Mouse (Mus musculus) hindbrain, embryonic 14.5 days (tissue): ENCODE data around the gene Mrps11. TPM values are rescaled to one million over a fixed set of nuclear protein-coding genes. Genes with fewer than 3 reads are reported as not detected.
A peak's percentile ranks its signal among the peaks of the same experiment; 100 is the strongest.

Experiments used
- ATAC-seq: fragments of 200-750 bp; cut with Nextera tagmentation; 2 replicates; pipeline ENCODE4 v1.8.0; 2017; ENCODE audit warnings: moderate number of reproducible peaks, mild to moderate bottlenecking, moderate TSS enrichment, moderate library complexity; ENCODE audit not compliant: low FRiP score
- DNase-seq: peaks from one replicate; pipeline ENCODE4 v3.0.0-alpha.2; 2015; ENCODE audit warnings: low spot score
- H3K27ac ChIP-seq: fragments of 300-500 bp; sonication (generic); 2 replicates; pipeline ENCODE4 v1.5.1; 2014; ENCODE audit warnings: mild to moderate bottlenecking, moderate library complexity
- H3K27me3 ChIP-seq: fragments of 300-500 bp; sonication (generic); 2 replicates; pipeline ENCODE4 v1.6.1; 2014; ENCODE audit warnings: mild to moderate bottlenecking, low read length, mixed read lengths; ENCODE audit not compliant: control insufficient read depth, insufficient read depth
- H3K36me3 ChIP-seq: fragments of 300-500 bp; sonication (generic); replicated peaks from 2 replicates; pipeline ENCODE4 v1.6.1; 2014; ENCODE audit not compliant: control insufficient read depth, insufficient read depth
- H3K4me1 ChIP-seq: fragments of 300-500 bp; sonication (generic); replicated peaks from 2 replicates; pipeline ENCODE4 v1.6.1; 2014; ENCODE audit warnings: antibody characterized with exemption, low read length, mixed read lengths; ENCODE audit not compliant: control insufficient read depth, insufficient read depth
- H3K4me2 ChIP-seq: fragments of 300-500 bp; sonication (generic); replicated peaks from 2 replicates; pipeline ENCODE4 v1.6.1; 2014; ENCODE audit warnings: mild to moderate bottlenecking, moderate library complexity
- H3K4me3 ChIP-seq: fragments of 300-500 bp; sonication (generic); replicated peaks from 2 replicates; pipeline ENCODE4 v1.5.1; 2014; ENCODE audit warnings: mild to moderate bottlenecking, low read length
- H3K9ac ChIP-seq: fragments of 300-500 bp; sonication (generic); 2 replicates; pipeline ENCODE4 v1.6.1; 2014
- H3K9me3 ChIP-seq: fragments of 300-500 bp; sonication (generic); 2 replicates; pipeline ENCODE4 v1.6.1; 2016; ENCODE audit warnings: low read length; ENCODE audit not compliant: control insufficient read depth
- WGBS: fragments of 180-500 bp; shearing (Covaris S2); extraction: QIAGEN DNeasy Blood & Tissue Kit; methylation state at CpG from one replicate; pipeline ENCODE4 v1.1.7; 2014; 5-methylcytosine and 5-hydroxymethylcytosine counted together
- polyA plus RNA-seq: library from polyadenylated mRNA; unstranded; fragments of >200 nt; fragmentation: Nextera tagmentation; extraction: Ambion mirVana; gene quantifications from 2 replicates; pipeline ENCODE4 v1.2.1, GENCODE M21; 2014

Gene Mrps11
- polyA plus RNA-seq: 62.6 and 65.6 TPM in 2 replicates

- H3K36me3 ChIP-seq: peaks cover 32% of the 10 kb centered on the region
- peak; percentile 93 for DNase-seq
- H3K4me1 ChIP-seq: peaks cover 13% of the 10 kb centered on the region
- H3K4me3 ChIP-seq: peak within 1 kb of the TSS; percentile 57
- ATAC-seq: peak; percentile 97
- H3K27me3 ChIP-seq: no peaks in the 10 kb centered on the region
- H3K9ac ChIP-seq: peak within 1 kb of the TSS; percentile 80
- no peaks in the 10 kb centered on the region for H3K9me3 ChIP-seq
- WGBS: under 1% methylated on average over 44 of the region's 44 CpGs
- no peak within 1 kb of the TSS for H3K27ac ChIP-seq
- H3K4me2 ChIP-seq: peak within 1 kb of the TSS; percentile 80
Observed at GRCm38 (mm10) chr7:78782639-78783581, at the start of gene Mrps11, which contains the start of gene Mrpl46. Gene Mrps11, plus strand, starts transcription at chr7:78783119. Gene Mrpl46, minus strand, starts transcription at chr7:78783531.

DNA sequence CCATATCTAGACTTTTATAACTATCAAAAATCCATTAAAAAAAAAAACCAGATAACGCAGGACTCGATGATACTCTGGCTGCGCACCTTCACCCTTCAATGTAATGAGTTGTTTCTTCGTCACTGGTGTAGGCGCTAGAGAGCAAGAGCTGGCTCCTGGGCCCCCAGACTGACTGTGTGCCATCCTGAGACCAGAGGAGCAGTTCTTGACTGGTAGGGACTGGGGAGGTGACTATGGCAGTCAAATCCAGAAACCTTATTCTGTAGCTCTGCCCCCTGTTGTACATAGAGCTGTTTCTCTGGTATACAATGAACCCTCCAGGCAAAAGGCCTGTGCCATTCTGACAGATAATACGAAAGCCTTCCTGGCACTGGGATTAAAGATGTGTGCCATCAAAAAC is 45.7 kb upstream of the Mrps11 start:
- H3K9ac ChIP-seq: no peak overlapping the region
- H3K4me1 ChIP-seq: no peaks in the 10 kb centered on the region
- H3K4me3 ChIP-seq: no peak overlapping the region
- no peak overlapping the region for H3K4me2 ChIP-seq
- no peaks in the 10 kb centered on the region for H3K27me3 ChIP-seq
- WGBS: 95% methylated on average over 6 of the region's 6 CpGs
- no peaks in the 10 kb centered on the region for H3K9me3 ChIP-seq
- DNase-seq (no peak), ATAC-seq (no peak)
- no peaks in the 10 kb centered on the region for H3K36me3 ChIP-seq
- no peak overlapping the region for H3K27ac ChIP-seq

DNA sequence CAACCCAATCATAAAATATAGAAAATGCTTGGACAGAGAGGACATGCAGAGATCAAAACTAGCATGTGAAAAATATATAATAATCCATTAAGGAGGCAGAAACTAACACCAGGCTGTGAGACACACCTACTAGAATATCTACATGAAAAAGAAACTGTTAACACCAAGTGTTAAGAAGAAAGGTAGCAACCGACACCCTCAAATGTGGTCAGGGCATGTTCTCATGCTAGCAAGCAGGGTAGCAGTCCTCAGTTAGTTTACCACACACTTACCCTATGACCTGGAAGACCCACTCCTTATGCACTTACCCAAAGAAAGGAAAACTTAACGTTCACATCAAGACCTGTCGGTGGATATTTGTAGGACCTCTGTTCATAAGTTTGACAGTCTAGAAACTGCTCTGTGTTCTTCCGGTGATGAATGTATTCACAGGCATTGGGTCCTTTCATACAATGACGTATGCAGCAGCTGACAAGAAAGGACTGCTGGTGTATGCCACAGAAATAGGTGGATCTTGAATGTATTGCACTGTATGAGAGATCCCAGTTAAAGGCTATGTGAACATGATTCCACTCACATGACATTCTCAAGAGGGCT is 45.2 kb upstream of the Mrps11 start, which contains the start of gene Ntrk3:
Ntrk3 (minus strand) TSS at position 399 of the 597 bp plus-strand sequence.
- H3K4me1 ChIP-seq: no peaks in the 10 kb centered on the region
- 89% methylated on average over 5 of the region's 5 CpGs for WGBS
- H3K36me3 ChIP-seq: no peaks in the 10 kb centered on the region
- DNase-seq (no peak), ATAC-seq (no peak)
- no peak within 1 kb of the TSS for H3K4me3 ChIP-seq
- H3K27ac ChIP-seq: no peak within 1 kb of the TSS
- H3K27me3 ChIP-seq: no peaks in the 10 kb centered on the region
- H3K9ac ChIP-seq: no peak within 1 kb of the TSS
- no peaks in the 10 kb centered on the region for H3K9me3 ChIP-seq
- no peak within 1 kb of the TSS for H3K4me2 ChIP-seq

- no peaks in the 10 kb centered on the region for H3K4me1 ChIP-seq
- 82% methylated on average over 8 of the region's 8 CpGs for WGBS
- ATAC-seq (no peak), DNase-seq (no peak)
- H3K4me2 ChIP-seq: no peak overlapping the region
- no peaks in the 10 kb centered on the region for H3K27me3 ChIP-seq
- no peaks in the 10 kb centered on the region for H3K36me3 ChIP-seq
- no peak overlapping the region for H3K27ac ChIP-seq
- H3K9ac ChIP-seq: no peak overlapping the region
- no peak overlapping the region for H3K4me3 ChIP-seq
- no peaks in the 10 kb centered on the region for H3K9me3 ChIP-seq
Observed at GRCm38 (mm10) chr7:78739351-78740000, 43.4 kb upstream of the Mrps11 start.

DNA sequence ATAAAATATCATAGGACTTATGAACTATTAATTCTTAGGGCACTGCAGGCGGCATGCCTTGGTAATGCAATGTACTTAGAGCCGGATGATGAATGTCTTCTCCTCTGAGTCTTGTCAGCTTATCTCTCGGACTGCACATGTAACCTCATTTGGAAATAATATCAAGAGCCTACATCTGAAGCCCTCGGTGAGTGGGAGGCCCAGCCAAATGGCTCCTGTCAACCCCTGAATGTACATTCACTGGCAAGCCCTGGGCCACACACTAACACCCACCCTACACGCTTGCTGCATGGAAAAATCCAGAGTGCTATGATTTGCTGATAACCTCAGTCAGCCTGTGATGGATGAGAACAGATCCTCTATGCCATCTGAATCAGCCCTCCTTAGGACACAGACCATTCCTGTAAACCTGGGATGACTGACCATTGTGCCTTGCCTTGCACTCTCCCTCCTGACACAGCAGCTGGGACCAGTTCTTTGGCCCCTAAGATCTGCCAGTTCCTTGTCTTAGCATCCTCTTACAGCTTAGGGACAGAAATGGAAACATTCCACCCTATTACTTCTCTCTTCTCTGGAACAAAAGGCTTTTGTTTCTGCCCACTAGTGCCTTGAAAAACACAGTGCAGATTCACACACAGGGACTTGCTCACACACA is 39.1 kb upstream of the Mrps11 start:
- no peak overlapping the region for H3K27ac ChIP-seq
- 69% methylated on average over 5 of the region's 5 CpGs for WGBS
- H3K4me1 ChIP-seq: no peaks in the 10 kb centered on the region
- no peaks in the 10 kb centered on the region for H3K36me3 ChIP-seq
- no peaks in the 10 kb centered on the region for H3K27me3 ChIP-seq
- no peaks in the 10 kb centered on the region for H3K9me3 ChIP-seq
- no peak overlapping the region for H3K4me3 ChIP-seq
- H3K9ac ChIP-seq: no peak overlapping the region
- ATAC-seq (no peak), DNase-seq (no peak)
- H3K4me2 ChIP-seq: no peak overlapping the region

GRCm38 (mm10) chr7:78752961-78753360 is 30.0 kb upstream of the Mrps11 start:
- H3K36me3 ChIP-seq: no peaks in the 10 kb centered on the region
- 0 out of 2 replicates have a peak, but pooled peaks cover 6% of the 10 kb centered on the region for H3K4me1 ChIP-seq
- H3K4me2 ChIP-seq: no peak overlapping the region
- DNase-seq (no peak), ATAC-seq (no peak)
- H3K9ac ChIP-seq: no peak overlapping the region
- H3K27ac ChIP-seq: no peak overlapping the region
- H3K27me3 ChIP-seq: no peaks in the 10 kb centered on the region
- H3K4me3 ChIP-seq: no peak overlapping the region
- 93% methylated on average over 4 of the region's 4 CpGs for WGBS
- no peaks in the 10 kb centered on the region for H3K9me3 ChIP-seq

- WGBS: 72% methylated on average over 7 of the region's 7 CpGs
- H3K4me2 ChIP-seq: no peak overlapping the region
Observed at GRCm38 (mm10) chr7:78753752-78754457, 29.0 kb upstream of the Mrps11 start.

DNA sequence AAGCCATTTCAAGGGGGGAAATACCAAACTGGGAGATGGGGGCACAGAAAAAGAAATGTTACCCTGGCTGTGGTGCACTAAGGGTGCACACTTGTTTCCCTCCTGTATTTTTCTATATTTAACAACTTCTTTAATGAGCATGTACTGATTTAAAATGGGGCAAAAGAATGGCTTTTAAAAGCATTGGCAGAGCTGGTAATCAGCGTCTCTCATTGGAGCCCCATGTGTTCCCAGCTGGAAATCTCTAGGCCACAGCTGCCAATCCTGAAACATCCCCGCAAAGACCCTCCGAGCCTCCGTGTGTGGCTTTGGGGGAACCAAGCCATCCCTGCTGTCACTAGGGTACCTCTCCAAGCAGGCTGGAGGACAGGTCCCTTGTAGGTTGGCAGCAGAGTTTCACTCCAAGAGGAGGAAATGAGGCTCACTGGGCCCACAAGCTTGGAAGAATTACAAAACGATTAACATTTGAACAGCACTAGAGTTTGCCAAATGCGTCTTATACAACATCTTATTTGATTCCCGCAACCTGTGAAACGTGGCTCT is 28.4 kb upstream of the Mrps11 start:
- Histone ChIP-seq H3K4me3 (no peak overlapping the region), H3K27me3 (no peaks in the 10 kb centered on the region), H3K4me1 (0 out of 2 replicates have a peak, but pooled peaks cover 6% of the 10 kb centered on the region), H3K9me3 (no peaks in the 10 kb centered on the region), H3K27ac (no peak overlapping the region), H3K36me3 (no peaks in the 10 kb centered on the region), H3K9ac (no peak overlapping the region), H3K4me2 (no peak overlapping the region)
- WGBS: 55% methylated on average over 8 of the region's 8 CpGs
- no peak for ATAC-seq
- no peak for DNase-seq

More at GRCm38 (mm10) chr7:78753752-78754457, 29.0 kb upstream of the Mrps11 start:
- Histone ChIP-seq H3K4me3 (no peak overlapping the region), H3K27me3 (no peaks in the 10 kb centered on the region), H3K4me1 (0 out of 2 replicates have a peak, but pooled peaks cover 6% of the 10 kb centered on the region), H3K9me3 (no peaks in the 10 kb centered on the region), H3K9ac (no peak overlapping the region), H3K27ac (no peak overlapping the region), H3K36me3 (no peaks in the 10 kb centered on the region)
- ATAC-seq: no peak
- no peak for DNase-seq
